Mouse (Mus musculus) adrenal gland, postnatal 36 days (tissue): ENCODE data around the gene Prss38. TPM values are rescaled to one million over a fixed set of nuclear protein-coding genes. Genes with fewer than 3 reads are reported as not detected.
"Not testable (repeated sequence)": the region's sequence is repeated elsewhere in the genome, so short reads cannot be mapped to it uniquely, and the experiment has no call there.

ENCODE experiments used
- DNase-seq, 2 experiments: peaks; one replicate each; pipeline ENCODE4 v3.0.0; 2021; ENCODE audit warnings: mixed read lengths in 1 of 2
- total RNA-seq, 2 experiments: library from RNA; stranded (reverse); gene quantifications; 2 replicates each; pipeline ENCODE4 v1.2.3; 2021

Prss38 gene
- total RNA-seq, 2 experiments from 2014 or later, result not detected

DNA sequence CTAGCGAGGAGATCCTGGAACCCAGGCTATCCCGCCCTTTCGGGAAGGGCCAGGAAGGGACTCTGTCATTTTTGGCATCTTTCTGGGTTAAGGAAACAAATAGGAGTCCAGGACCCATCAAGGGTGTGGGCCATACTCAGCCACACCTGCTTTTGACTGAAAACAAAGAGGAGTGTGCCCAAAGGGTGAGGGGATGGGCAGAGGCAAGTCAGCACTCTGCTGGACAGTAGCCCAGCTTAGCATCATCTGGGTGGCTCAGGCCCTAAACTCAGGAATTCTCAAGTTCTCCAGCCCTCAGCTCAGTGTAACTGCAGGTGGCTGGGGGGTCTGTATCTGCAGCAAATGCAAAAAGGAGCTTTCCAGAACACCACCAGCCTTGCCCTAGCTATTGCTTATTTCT is 2.5 kb upstream of the Prss38 start:
- no peak for DNase-seq

DNA sequence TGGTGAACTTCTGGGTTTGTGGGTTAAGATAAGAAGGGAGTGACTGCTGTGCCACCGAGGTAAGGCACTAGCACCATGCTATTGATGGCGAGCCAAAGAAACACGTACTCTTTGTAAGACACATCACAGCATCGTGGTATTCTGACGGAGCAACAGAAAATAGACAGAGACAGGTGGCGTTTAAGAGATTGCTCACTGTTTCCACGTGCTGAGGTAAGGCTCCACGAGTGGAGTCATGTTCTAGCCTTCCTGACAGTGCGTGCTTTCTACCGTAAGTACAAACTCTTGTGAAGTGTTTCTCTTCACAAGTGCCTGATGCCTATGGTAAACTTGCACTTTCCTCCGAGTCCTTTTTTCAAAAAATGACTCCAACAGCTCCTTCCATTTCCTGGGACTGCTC is 5.6 kb downstream of the Prss38 start:
- DNase-seq, result no peak

DNA sequence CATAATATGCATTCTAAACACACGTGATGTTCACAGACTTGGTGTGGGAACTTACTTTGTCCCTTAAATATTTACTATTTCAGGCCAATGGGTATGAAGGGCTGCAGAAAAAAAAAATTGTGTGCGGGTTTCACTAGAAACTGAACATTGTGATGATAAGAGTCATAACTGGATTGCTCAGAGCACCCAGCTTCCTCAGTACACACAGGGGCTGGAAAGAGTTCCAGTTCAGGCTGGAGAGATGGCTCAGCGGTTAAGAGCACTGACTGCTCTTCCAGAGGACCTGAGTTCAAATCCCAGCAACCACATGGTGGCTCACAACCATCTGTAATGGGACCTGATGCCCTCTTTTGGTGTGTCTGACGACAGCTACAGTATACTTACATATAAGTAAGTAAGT is 7.5 kb downstream of the Prss38 start:
- not testable (repeated sequence) for DNase-seq

DNA sequence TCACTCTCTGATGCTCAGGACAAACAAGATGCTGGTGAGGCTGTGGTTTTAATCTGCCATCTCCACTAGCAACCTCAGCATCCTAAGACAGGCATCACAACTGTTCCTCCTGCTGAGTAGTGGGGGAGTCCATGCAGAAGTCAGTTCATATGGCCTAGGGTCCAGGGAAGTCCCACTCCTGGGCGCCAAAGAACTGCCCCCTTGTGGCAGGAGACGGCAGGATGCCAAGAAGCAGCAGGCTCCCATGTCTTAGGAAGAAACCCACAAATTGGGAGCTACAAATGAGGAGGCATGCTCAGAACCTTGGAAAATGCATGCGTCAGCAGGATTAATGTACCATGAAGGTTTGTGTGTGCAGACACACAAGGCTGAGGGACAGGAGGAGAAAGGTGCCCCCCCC is 8.8 kb downstream of the Prss38 start:
- no peak for DNase-seq

DNA sequence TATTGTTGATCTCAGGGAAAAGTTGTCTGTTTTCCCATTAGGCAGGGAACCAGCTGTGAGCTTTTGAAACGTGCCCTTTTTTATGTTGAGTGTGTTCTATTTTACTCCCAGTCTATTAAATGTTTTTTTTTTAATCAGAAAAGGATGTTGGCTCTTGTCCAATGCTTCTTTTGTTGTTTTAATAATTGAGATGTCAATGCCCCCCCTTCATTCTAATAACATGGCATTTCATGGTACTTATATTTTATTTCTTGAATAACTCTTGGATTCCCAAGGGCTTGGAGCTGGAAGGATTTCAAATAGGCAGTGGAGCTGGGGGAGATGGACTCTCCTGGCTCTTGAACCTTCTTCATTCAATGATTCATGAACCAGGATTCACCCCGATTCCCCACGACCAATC is 9.4 kb downstream of the Prss38 start:
- DNase-seq, result no peak

DNA sequence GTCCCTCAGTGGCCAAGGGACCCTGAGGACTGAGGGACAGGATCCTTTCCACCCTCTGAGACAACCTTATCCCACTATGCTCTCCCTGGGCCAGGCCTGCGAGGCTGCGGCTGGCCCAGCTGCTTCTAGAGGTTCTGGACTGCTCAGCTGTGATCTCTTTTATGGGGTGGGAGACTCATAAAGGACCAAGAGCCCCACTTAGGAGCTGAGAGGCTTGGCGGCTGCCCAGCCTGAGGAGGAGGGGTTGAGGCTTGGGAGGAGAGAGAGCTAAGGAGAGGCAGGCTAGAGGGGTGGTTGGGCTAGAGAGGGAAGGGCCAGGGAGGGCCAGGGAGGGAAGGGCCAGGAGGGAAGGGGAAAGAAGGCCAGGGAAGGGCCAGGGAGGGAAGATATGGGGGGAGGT is 11.0 kb downstream of the Prss38 start:
- DNase-seq, result no peak

DNA sequence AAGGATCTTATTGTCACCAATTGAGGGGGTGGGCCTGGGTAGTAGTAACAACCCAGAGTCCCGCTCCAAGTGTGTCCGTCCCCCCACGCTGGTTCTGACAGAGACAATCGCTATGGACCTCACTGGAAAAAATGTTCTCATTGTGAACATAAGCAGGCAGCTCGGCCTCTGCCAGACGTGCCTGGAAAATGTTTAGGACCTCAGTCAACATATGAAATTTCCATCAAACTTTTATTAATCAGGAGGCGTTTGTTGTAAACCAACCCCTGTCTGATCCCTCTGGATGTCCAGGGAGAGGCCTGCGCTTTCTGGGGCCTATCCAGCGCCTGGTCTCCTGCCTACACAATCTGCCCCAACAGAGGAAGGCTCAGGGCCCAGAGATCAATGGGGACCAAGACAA is 11.4 kb downstream of the Prss38 start:
- no peak for DNase-seq

DNA sequence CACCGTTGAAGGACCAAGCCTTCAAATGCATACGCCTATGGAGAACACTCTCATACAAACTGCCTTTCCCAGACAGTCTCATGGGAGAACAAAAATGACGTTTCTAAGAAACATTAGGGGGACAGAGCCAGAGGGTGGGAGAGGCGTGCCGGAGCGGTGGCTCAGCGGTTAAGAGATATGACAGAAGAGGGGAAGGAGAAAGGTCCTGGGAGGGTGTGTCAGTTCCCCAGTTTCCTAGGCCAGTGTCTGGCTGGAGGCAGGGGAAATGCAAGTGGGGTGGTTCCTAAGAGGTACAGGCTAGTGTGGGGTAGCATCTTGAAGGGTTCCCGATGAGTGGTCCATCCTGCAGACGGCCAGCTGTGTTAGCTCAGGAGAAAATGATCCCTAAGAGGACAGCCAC is 14.2 kb downstream of the Prss38 start:
- DNase-seq, result no peak

DNA sequence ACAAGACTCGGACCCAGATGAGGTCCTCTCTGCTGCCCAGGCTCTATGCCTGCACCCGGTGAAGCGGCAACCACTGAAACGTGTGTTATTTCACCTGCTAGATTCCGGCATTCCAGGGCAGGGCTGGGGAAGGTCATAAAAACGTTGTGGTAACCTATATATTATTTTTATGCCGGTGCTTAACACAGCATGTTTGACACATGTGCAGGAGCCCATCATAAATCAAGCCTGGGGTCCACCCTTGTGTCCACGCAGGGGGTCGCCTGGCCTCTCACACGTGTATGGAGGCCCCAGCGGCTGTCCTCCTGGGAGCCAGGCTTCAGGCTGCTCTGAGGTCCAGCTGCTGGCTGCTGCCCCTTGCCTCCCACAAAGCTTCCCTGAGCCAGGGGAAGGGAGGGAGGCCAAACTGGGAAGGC is 18.6 kb downstream of the Prss38 start:
- DNase-seq, result no peak

DNA sequence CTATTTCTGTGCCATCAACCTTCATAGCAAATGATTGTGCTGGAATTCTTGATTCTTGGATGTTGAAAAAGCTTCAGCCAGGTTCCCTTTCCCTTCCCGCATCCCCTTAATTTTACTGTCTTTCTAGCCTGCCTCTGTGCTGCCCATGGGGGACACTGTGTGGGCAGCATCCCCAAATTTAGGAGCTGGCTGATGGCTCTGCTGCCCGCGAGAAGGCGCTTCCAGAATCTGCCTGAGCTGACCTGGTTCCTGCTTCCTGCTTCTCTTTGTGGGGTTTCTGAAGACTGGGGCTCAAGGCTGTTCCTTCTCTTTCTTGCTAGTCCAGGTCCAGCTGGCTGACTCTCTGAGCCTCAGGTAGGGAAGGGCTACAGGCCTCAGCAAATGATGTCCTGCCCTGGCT is 20.7 kb downstream of the Prss38 start:
- no peak for DNase-seq

DNA sequence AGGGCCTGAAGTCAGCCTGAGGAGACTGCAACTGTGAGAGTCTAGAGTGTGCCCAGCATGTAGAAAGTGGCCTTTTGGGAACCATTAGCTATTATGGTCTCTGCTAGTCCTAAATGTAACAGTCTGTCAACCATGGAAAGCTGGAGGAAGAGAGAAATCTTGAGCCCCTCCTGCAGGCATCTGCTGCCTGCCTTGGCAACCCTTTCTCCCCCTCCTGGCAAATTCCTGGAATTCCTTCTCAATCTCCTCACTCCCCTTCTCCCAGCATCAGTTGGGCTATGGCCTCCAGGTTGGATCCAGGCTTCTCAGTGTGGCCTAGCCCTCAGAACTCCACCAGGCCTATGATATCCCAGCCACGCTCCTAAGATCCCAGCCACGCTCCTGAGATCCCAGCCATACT is 25.1 kb downstream of the Prss38 start:
- no peak for DNase-seq

DNA sequence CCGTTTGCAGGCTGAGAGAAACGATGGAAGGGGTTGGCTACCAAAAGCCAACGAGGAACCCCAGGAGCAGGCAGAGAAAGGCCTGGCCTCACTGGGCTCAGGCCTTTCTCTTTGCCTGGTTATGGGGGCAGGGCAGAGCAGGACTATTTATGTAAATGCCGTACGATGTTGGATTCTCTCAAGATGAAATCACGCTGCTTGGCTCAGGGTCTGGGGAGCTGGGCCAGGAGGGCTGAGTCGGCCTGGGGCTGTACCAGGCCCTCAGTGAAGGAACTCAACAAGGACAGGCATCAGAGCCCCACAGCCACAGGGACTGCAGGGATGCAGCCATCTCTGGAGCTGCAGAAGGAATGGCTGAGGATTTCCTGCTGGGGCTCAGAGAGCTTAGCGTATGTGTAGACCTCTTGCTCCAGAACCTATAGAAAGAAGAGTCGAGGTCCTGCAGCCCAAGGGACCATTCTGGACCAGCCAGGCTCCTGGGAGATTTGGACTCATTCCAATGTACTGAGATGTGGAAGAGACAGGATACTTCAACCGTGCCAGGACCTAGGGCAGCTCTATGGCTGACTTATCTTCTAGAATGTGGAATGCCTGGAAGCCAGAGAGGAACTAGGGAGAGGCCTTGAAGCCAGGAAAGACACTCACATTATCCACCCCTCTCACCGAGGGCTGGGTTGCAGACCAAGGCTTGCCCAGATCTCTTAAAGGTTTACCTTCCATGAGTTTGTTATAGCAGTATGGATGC is 29.1 kb downstream of the Prss38 start:
- DNase-seq, result peak; percentile 53 to 68

DNA sequence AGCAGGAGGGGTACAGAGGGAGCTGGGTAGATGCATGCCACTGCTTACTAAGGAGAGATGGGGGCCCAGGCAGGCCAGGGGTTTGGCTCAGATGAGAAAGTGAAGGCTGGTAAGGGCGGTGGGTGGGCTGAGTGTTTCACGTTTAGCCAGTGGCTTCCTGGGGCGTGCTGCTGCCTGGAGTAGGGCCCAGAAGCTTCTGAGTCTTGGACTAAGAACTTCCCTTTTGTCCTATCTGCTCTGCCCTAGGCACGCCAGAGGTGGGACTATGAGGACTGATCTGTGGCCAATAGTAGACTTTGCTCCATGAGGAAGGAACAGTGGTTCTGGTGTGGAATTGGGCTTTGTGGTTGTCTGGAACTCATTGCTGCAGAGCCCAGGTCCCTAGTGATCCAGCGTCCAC is 32.5 kb downstream of the Prss38 start:
- no peak for DNase-seq

DNA sequence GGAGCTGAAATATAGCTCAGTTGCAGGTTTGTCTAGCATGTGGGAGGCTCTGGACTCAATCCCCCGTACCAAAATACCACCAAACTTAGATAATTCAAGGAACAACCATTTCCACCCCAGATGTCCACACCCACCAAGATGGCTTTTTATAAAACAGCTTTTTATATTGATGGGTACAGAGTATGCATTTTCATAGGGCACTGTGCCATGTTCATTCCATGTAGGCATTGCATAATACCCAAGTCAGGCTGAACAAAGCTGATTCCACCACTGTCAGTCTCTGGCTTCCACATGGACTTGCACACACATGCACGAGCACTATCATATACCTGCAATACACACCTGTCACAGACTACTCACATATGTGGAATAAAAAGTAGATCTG is 36.7 kb downstream of the Prss38 start:
- no peak for DNase-seq

DNA sequence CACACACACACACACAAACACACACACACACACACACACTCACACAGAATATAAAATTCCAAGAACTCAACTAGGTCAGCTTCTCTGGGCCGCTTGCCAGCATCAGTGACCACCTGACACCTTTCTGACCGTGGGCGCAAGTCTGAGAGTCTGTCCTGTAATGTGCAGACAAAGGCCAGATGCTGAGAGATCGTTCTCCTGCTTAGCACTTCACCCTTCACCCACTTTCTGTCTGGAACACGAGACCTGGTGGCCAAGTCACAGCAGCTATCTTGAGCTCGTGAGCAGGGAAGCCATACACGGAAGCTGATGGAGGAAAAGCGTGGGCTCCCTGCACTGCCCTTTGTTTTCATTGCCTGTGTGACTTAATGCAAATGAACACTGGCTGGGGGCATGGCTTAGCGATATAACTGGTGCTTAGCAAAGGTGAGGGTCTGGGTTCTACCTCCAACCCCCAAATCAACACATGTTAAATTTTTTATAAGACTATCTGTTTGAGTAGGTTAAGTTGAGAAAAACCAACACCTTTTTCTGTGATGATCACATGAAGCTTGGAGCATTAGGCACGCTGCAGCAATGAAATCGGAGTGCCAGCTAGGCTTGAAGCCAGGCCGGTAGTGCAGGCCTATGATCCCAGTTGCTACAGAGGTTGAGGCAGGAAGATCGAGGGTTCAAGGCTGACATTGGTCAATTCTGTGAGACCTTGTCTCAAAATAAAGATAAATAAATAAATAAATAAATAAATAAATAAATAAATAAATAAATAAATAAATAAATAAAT is 37.3 kb downstream of the Prss38 start:
- DNase-seq, result no peak

DNA sequence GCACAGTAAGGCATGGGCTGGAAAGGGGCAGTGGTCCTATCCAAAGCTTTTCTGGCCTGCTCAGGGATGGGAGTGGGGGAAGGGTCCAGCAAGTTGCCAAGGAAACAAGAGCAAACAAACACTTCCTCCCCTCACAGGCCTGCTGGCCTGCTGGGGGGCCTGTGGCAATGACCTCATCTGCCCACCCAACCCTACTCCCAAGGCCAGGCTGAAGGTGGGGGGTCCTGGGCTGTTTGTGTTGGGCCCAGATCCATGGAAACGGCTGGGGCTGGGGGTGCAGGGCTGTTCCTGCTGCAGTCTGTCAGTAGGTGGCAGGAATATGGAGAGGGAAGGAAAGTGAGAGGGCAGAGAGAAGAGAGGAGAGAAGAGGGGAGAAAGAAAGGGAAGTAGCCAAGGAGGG is 39.1 kb downstream of the Prss38 start:
- no peak for DNase-seq

DNA sequence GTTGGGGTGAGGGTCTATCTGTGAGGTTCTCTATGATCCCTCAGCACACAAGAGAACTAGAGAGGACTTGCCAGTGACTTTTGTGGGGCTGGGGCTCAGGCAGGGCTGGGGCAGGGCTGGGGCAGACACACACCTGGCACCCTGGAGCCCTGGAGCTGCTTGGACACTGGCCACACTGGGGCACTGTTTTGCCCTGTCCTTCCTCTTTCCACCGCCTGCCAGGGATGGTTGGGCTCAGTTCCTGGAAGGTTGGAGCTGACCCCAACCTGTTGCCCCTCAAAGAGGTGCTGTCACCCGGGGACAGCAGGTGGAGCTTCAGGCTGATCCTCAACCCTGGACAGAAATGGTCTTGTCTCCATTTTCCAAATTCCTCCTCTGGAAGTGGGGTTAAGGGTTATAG is 39.5 kb downstream of the Prss38 start:
- DNase-seq, result no peak

DNA sequence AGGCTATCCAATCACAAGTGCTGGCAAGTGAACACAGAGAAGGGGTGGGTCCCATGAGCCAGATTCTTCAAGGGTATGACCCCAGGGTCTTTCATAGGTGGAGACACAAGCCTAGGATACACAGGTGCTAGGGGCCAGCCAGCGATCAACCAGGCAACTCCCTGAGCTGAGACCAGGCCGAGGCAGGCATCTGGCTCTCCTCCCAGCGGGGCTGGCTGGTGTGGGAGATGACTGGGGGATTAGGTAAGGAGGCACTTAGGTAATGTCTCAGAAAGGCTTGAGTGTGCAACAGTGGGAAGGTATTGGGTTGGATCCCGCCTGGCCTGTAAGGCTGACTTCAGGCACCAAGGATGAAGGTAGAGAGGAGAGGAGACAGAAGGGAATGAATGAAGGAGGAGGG is 40.3 kb downstream of the Prss38 start:
- no peak for DNase-seq

DNA sequence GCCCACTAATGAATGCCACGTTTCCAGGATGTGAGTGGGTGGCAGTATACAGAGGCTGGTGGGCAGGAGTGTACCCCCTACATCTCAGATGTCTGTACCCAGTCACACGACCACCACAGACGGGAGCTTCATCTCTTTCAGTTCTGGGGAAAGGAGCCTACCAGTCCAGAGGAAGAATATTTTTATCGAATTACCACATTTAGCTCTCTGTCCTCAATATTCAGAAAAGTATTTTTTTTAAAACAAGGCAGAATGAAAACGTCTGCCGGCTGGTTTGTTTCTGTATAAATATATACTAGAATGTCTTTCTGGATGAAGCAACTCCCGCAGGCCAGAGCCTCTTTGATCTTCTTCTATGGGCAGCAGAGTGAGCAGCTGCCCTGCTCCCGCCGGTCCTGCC is 42.5 kb downstream of the Prss38 start:
- no peak for DNase-seq

DNA sequence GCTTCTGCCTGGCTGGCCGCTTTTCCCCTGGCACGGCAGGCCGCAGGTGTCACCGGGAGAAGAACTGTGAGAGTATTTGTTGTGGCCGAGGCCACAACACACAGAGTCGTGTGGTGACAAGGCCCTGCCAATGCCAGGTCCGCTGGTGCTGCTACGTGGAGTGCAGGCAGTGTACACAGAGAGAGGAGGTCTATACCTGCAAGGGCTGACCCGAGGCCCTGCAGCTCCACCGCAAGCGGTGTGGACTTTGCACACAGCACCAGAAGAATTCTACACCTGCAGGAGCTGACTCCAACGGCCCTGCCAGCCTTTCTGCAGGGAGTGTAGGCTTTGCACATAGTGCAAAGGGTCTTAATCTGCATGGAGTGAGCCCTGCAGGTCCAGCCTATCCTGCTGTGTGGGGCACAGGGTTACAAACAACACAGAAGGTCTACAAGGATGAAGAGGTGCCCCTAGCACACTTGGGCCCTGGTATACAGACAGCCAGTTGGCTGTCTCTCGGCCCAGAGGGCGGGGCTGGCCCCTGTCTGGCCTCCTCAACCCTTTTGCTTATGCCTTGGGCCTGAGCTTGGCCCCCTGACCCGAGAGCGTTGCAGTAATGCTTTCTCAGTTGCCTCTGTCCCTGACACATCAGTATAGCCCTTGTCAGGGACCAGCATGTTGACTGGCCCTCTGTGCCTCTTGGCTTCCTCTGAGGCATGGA is 44.1 kb downstream of the Prss38 start:
- no peak for DNase-seq

DNA sequence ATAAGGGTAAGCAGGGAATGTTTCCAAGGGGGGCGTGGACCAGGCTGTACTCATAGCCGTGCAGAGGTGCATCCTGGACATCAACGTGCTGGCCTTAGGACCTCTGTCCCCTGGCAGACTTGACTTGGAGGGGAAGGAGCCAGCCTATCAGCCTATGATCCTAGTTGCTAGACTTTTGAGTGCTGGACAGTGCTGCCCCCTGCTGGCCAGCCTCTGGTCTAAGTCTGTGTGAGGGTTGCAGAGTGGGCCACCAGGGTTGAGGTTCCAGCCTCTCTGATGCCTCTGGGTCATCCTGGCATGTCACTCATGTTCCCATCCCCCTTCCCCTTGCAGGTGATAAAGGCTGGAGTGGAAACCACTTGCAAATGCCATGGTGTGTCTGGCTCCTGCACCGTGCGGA is 44.9 kb downstream of the Prss38 start:
- DNase-seq, result peak; percentile 59 to 76

DNA sequence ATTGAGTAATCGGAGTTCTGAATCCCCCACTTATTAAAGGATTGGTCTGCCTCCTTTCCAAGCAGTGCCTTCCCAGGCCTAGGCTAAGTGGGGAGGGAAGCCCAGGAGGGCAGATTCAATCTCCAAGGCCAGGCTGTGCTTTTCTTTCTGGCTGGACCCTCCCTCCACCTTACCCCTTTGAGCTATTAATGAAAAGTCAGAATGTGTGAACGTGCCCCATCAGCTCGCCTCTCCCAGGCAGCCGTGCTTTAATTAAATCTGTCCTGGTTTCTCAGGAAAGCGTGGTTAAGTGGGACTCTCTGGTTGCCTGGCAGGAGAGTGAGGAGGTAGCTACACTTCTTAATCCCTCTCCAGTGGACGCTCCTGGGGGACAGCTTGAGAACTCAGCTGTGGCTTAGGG is 45.8 kb downstream of the Prss38 start:
- DNase-seq, result no peak

DNA sequence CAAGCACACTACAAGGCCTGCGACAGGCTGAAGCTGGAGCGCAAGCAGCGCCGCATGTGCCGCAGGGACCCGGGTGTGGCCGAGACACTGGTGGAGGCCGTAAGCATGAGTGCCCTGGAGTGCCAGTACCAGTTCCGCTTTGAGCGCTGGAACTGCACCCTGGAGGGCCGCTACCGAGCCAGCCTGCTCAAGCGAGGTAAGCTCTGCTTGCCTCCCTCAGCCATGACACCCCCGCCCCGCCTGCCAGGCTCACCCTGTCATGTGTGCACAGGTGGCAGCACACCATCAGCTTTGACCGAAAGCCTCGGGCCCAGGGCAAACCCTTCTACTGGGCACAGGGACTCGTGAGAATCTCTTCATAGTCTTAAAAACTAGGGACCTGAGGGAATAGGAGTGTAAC is 47.8 kb downstream of the Prss38 start:
- DNase-seq, result no peak
